Mouse (Mus musculus): ENCODE data around the gene Tcf7l1.

Tcf7l1 gene

DNA sequence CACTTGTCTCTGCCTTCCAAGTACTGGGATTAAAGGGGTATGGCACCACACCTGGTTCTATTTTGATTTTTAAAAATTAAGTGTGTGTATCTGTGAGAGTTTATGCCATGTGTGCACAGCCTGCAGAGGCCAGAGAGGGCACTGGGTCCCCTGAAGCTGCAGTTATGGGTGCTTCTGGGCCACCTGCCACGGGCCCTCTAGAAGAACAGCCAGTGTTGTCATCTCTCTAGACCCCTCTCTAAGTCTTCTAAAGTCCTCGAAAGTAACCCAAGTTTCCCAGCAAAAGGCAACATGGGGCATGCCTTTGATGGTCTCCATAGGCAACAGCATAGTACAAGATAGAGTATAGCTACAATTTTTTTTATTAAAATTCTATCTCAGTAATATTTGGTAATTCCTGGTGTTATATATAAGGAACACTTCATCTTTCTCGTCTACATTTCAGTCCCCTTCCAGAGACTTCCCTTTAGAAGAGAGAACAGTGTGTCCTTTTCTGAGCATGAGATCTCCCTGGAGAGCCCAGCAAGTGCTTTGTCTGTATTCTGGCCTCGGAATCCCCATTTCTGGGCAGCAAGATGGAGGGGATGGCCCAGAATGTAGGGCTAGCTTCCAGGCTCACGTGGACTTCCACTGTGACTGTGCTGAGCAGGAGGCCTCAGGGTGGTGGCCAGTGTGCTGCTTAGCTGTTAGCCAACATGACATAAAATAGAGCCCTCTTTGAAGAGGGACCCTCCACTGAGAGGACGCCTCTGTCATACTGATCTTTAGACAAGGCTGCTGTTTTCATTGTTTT, 195.8 kb downstream of the Tcf7l1 start:
- DNase-seq (ENCODE audit: low spot score in 2 of 2), result no peak

DNA sequence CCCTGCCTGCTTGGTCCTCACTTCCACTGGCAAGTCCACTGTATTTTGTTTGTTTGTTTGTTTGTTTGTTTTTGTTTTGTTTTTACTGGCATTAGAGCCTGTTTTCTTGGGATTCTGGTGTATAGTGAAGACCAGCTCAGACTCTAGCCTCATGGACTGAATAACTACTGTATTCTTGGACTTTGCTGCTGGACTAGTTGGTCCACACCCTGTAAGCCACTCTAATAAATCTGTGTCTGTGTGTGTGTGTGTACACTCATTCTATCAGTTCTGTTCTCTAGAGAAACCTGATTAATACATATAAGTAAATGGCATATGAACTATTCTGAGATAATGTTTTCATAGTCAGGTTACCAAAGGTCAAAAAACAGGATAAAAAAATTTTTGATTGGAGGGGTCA, 198.9 kb downstream of the Tcf7l1 start:
- DNase-seq (ENCODE audit: low spot score in 2 of 2), result no peak

DNA sequence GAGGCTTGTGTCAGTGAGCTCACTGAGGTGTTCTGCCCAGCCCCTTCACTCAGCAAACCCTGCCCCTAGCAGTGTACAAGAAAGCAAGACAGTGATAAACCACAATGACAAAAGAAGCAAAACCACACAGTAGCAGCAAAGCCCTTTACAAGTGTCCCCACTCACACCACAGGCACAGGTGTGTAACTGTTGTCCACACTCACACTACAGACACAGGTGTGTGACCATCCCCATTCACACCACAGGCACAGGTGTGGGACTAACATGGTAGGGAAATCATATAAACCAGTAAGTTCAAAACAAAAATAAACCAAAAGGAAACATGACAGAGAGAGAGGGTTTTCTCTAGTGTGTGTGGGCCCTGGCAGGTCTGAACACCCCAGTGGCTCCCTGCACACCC, 200.7 kb downstream of the Tcf7l1 start:
- no peak for DNase-seq (ENCODE audit: low spot score in 2 of 2)

GRCm38 (mm10) chr6:72586701-72587100, 202.4 kb downstream of the Tcf7l1 start:
- DNase-seq (ENCODE audit: low spot score in 2 of 2), result no peak

GRCm38 (mm10) chr6:72584154-72584553, 204.9 kb downstream of the Tcf7l1 start:
- DNase-seq (ENCODE audit: low spot score in 2 of 2), result no peak

- no peak for DNase-seq (ENCODE audit: low spot score in 2 of 2)
These were observed 205.7 kb downstream of the Tcf7l1 start for GRCm38 (mm10) chr6:72583211-72583839.

- no peak for DNase-seq (ENCODE audit: low spot score in 2 of 2)
These were observed 207.2 kb downstream of the Tcf7l1 start for GRCm38 (mm10) chr6:72581625-72582382.
